Mouse (Mus musculus) colon, adult 2 months (tissue): ENCODE measurements around the gene Trim69. TPM values are rescaled to one million over a fixed set of nuclear protein-coding genes. Genes with fewer than 3 reads are reported as not detected.

Experiments
- polyA plus RNA-seq: library from polyadenylated mRNA; depleted of rRNA; stranded (reverse); fragments of >200 nt; gene quantifications from 2 replicates; pipeline ENCODE4 v1.2.3, GENCODE M21; 2012; rRNA removed

The Trim69 gene
- polyA plus RNA-seq, result not detected in 2 replicates

GRCm38 (mm10) chr2:122160680-122161079 is at the start of gene Trim69:
Gene Trim69, plus strand, starts transcription at chr2:122160700.

GRCm38 (mm10) chr2:122117961-122118958 is 42.2 kb upstream of the Trim69 start, which contains the start of gene Spg11:
Gene Spg11, minus strand, starts transcription at chr2:122118386.

GRCm38 (mm10) chr2:122147508-122148241 is 12.8 kb upstream of the Trim69 start, which contains the start of gene B2m:
Gene B2m, plus strand, starts transcription at chr2:122147686.

GRCm38 (mm10) chr2:122186106-122186505 is 25.6 kb downstream of the Trim69 start, which contains the start of the genes Patl2 and Terb2:
Gene Patl2, minus strand, starts transcription at chr2:122186189.
Gene Terb2, plus strand, starts transcription at chr2:122186272.

Other genes starting within 250 kb of the Trim69 start
- gene Ctdspl2, start 204.7 kb upstream of the Trim69 start, polyA plus RNA-seq, result 2.2 and 3.6 TPM in 2 replicates
- not detected in 2 replicates for gene Mageb3, start 204.6 kb upstream of the Trim69 start, polyA plus RNA-seq
- gene Eif3j1, start 132.2 kb upstream of the Trim69 start, polyA plus RNA-seq, result 3.3 and 4.7 TPM in 2 replicates
- gene Spg11, start 42.3 kb upstream of the Trim69 start, polyA plus RNA-seq, result 7.1 and 10.1 TPM in 2 replicates
- 548 and 557 TPM in 2 replicates for gene B2m, start 13.0 kb upstream of the Trim69 start, polyA plus RNA-seq
- gene Patl2, start 25.5 kb downstream of the Trim69 start, polyA plus RNA-seq, result not detected in 2 replicates
- gene Terb2, start 25.6 kb downstream of the Trim69 start, polyA plus RNA-seq, result not detected in 2 replicates
- 28.9 and 32.5 TPM in 2 replicates for gene Sord, start 74.0 kb downstream of the Trim69 start, polyA plus RNA-seq
- gene Duox2, start 137.7 kb downstream of the Trim69 start, polyA plus RNA-seq, result 43.6 and 75.1 TPM in 2 replicates
- gene Duoxa2, start 138.2 kb downstream of the Trim69 start, polyA plus RNA-seq, result 31.3 and 70.7 TPM in 2 replicates
- 0.57 TPM in 1 of 2 replicates, not detected in the other for gene Duoxa1, start 153.0 kb downstream of the Trim69 start, polyA plus RNA-seq
- 0.12 and 0.20 TPM in 2 replicates for gene Duox1, start 155.0 kb downstream of the Trim69 start, polyA plus RNA-seq
- 20.1 and 29.7 TPM in 2 replicates for gene Shf, start 208.5 kb downstream of the Trim69 start, polyA plus RNA-seq